Mouse (Mus musculus): ENCODE results near the gene Bach1.
"Not testable (repeated sequence)": the region's sequence is repeated elsewhere in the genome, so short reads cannot be mapped to it uniquely, and the experiment has no call there.

Gene Bach1

GRCm38 (mm10) chr16:87680912-87681634 is 17.7 kb upstream of the Bach1 start:
- no peak for DNase-seq (ENCODE audit: low read depth, low spot score)

GRCm38 (mm10) chr16:87681848-87682247 is 16.9 kb upstream of the Bach1 start:
- DNase-seq (ENCODE audit: low read depth, low spot score) = no peak

DNA sequence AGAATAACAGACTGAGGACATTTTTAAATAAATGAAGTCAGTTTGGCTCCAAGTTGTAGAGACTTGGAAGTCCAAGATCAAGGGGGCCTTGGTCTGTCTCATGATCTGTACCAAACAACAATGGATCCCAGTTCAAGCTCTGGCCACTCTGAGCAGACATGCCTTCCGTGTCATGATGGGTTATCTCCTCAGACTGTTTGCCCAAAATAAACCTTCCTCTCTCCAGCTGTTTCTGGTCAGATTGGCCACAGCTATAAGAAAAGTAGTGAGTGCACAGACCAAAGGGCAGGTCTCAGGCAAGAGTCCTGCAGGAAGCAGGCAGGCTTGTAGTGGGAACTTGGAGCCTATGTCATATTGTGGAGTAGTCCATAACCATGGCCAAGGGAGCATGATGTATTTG is 12.3 kb upstream of the Bach1 start:
- DNase-seq (ENCODE audit: low read depth, low spot score) = no peak

DNA sequence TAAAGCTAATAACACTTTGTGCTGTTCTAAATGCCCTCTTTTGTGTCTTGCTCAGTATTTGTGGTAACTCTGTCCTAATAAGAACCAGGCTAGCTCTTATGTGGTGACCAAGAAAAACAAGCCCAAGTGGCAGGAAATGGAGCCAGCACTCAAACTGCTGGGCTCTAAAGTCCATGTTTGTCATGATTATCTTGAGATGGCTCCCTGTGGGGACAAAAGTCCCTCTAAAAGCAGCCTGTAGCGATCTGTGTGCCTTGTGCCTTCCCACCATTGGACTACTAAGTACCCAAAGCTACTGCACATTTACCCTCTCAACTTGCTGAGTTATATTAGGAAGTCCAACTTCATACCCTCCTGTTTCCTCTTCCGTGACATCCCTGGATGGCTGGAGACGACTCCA is 11.4 kb upstream of the Bach1 start:
- no peak for DNase-seq (ENCODE audit: low read depth, low spot score)

- DNase-seq (ENCODE audit: low read depth, low spot score) = not testable (repeated sequence)
Measured at GRCm38 (mm10) chr16:87688328-87688727, 10.4 kb upstream of the Bach1 start.

- DNase-seq (ENCODE audit: low read depth, low spot score) = not testable (repeated sequence)
Measured at GRCm38 (mm10) chr16:87688823-87689222, 9.9 kb upstream of the Bach1 start.

DNA sequence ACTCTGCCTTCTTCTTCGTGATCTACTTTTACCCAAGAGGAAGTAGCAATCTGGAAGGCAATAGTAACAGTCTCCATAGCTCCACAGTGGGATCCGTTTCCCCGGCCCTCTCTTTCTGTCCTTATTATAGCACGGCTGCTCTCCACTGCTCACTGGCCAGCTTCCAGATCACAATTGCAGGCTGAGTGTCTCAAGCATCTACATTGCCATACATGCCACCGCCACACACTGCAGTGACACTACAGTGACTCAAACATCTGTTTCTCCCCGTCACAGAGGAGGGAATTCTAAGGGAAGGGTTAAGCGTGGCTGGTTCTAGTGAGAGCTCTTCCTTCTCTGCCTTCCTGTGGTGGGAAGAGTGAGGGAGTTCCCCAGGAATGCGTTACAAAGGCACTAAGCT is 9.5 kb upstream of the Bach1 start:
- no peak for DNase-seq (ENCODE audit: low read depth, low spot score)

DNA sequence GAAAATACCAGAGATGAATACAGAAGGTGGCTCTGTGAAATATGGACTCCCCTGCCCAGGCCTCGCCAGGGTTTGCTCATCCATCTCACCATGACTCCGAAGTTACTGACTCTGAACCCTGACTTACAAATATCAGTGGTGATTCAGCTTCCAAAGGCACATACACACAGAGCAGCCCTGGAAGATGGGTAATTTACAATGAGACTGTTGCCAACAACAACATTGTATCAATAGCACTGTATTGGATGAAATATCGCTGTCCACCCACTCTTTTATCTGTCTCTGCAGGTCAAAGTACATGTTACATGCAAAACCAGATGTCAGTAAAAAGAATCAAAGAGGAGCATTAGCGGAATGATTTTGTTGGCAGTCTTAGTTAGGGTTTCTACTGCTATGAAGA is 8.2 kb upstream of the Bach1 start:
- no peak for DNase-seq (ENCODE audit: low read depth, low spot score)

GRCm38 (mm10) chr16:87691102-87691501 is 7.6 kb upstream of the Bach1 start:
- DNase-seq (ENCODE audit: low read depth, low spot score) = no peak

DNA sequence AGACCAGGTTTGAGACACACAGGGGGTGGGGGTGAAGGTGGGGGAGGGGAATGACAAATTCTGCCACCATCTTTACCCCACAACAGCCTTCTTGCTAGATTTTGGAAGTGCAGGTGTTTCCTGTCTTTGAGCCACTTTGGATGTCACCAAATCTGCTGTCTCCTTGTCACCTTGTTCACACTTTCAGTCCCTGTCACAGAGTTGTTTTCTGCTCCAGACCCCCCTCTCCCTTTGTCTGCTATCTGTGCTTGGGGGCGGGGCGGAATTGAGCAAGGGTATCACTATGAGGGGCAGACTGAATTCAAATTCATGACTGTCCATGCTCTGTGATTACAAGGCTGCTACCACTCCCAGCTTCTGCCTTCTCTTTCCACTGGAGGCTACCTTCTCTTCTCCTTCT is 6.2 kb upstream of the Bach1 start:
- DNase-seq (ENCODE audit: low read depth, low spot score) = no peak

DNA sequence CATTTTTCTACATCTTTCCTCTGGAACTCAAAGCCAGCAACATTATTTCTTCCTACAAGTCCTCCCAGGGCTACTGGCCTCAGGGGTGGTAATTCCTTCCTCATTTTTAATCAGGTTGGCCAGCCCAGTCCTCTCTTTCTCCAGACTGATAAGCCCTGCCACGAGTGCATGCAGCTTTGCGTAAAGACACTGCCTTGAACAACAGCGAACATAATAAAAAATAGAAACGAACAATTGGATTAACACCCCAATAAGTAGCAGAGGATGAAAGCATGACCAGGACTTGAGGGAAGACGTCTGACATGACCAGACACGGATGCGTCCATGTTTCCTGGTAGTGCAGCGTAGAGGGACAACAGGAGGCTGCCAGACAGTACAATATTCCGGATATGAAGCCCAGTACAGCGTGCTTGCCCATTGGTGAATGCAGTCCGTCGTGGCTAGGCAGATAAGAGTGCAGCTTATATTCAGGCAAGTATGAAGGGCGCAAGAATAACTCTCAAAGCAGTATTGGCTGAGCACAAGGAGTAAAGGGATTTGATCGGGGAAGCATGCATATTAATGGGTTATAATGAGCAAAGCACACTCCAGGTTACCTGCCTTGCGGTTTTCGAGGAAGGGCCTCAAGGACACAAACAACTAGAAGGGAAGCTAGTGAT is 909 bp upstream of the Bach1 start:
- DNase-seq (ENCODE audit: low read depth, low spot score) = no peak

DNA sequence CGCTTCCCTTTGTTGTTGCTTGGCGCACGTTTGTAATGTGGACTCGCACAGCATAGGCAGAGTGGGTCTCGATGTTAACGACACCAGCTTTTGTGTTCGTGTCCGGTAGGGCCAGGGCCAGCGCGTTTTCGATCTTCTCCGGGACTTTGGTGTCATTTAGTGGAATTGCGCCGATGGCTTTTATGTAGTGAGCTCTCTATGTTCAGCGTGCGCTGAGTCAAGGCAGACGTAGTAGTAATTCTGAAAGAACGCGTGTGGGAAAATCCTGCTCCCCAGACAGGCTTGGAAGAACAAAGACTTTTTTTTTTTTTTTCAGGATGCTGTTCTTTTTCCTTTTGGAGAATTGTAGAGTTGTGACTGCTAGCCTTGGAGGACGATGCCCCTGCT is 554 bp downstream of the Bach1 start:
- no peak for DNase-seq (ENCODE audit: low read depth, low spot score)

DNA sequence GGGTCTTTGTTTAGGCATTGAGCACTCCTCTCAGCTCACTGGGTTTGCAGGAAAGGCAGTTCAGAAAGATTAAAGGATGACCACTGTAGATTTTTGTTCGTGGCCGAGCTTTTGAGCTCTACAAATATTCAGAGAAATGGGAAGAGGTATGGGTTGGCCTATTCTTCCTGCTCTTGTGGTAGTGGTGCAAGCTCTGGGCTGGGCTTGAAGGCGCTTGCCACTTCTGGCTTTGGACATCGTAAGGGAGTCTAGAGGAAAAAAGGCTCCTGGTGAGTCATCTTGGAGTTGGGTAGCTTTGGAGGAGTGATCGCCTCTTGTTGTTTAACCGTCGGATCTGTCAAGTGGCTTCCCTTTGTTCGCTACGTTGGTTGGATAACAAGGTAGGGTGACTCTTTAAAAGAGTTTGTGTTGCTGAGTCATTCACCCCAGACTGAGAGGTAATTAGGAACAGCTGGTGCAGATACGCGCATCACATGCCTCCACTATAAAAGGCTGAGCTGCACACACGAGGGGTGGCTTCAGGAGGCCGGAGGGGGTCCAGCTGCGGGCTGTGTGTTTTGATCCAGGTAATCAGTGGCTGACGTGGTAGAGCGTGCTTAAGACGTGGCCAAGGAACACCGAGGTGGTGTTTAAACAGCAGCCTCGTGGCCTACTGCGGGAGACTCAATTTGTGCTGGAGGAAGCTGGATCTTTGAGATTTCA is 1.1 kb downstream of the Bach1 start:
- no peak for DNase-seq (ENCODE audit: low read depth, low spot score)

DNA sequence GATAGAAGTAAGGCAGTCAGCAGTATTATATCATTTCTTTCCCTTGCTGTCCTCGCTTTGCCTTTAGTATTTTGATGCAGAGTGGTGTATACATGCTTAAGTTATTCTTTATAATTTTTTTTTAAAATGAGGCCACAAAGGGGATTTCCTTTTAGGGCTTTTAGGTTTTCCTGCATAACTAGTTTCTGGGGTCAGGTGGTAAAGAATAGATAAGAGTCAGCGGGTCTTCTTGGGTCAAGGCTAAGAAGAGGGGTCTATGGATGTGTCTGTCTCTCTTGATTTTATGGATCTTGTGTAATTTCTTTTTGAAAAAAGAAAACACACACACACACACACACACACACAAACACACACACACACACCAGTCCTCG is 1.6 kb downstream of the Bach1 start:
- DNase-seq (ENCODE audit: low read depth, low spot score) = no peak

DNA sequence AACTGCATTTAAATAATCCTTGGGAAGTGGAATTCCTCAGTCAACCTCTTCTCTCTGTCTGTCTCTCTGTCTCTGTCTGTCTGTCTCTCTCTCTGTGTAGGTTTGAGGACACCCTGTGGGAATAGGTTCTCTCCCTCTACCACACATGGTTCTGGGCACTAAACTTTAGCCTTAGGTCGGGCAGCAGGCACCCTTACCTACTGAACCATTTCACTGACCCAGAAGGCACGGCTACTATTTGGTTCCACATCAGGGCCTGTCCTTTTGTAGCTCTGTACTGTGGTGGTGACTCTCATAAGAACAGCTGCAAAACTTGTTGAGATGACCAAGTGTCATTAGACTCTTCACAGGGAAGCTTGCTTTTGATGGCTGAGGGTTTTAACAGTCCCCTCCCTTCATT is 3.1 kb downstream of the Bach1 start:
- DNase-seq (ENCODE audit: low read depth, low spot score) = no peak

GRCm38 (mm10) chr16:87702881-87703280 is 4.1 kb downstream of the Bach1 start:
- no peak for DNase-seq (ENCODE audit: low read depth, low spot score)

DNA sequence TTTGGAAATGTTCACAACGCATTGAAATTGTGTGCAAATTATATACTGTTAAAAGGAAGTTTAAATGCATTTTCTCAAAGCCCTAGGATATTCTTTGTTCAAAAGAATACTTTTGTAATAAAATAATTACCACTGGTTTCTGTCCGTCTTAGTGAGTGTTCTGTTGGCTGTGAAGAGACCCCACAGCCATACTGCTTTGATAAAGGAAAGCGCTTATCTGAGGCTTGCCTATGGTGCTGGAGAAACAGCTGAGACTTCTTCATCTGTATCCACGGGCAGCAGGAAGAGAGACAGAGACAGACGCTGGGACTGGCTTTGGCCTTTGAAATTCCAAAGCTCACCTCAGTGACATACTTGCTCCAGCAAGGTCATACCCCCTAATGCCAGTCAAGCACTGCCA is 5.5 kb downstream of the Bach1 start:
- DNase-seq (ENCODE audit: low read depth, low spot score) = no peak

DNA sequence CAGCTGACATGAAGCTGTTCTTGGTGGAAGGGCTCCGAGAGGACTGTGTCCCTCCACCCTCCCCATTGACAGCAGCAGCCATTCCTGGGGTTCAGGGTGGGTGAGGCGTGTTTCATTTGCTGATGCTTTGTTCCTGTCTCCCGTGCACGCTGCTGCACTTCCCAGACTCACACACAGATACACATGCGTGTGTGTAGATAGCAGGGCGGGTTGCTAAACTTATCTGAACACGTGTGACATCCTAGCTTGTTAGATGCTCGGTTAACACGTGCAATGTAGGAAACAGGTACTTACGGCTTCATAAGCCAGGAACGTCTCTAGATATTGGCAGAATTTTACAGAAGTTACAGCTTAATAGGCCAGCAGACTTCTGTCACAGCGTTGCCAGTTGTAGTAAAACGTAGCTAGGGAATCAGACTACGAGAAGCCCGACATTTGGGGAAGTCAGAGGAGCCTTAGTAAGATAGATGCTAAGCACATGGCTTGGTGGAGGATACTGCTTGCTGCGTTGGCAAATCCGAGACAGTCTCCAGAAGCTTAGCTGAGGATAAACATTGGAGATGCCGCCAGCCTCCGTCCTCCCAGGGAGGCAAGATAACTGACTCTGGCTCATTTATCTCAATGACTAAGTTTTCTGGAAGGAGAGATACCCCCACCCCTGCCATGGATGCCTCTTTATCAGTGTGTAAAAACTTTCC is 7.3 kb downstream of the Bach1 start:
- no peak for DNase-seq (ENCODE audit: low read depth, low spot score)

- DNase-seq (ENCODE audit: low read depth, low spot score) = no peak
Measured at GRCm38 (mm10) chr16:87707335-87707734, 8.6 kb downstream of the Bach1 start.

GRCm38 (mm10) chr16:87708570-87708969 is 9.8 kb downstream of the Bach1 start:
- DNase-seq (ENCODE audit: low read depth, low spot score) = no peak

DNA sequence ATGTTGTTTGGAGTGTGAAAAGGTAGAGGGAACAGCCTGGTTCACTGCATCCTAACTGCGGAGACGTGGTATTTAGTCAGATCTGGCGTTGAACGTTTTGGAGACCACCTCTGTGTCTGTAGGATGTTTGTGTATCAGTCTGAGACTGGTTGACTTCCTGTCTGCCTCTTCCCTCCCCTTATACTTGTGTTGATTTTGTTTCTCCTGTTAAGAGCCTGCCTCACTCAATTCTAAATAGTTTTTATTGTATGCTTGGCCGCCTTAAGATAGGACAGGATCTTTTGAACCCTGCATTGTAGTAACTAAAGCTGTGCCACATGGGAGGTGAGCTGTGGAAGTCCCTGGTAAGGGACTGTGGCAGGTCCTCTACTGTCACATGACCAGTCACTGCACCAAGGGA is 10.4 kb downstream of the Bach1 start:
- DNase-seq (ENCODE audit: low read depth, low spot score) = no peak

GRCm38 (mm10) chr16:87709971-87710370 is 11.2 kb downstream of the Bach1 start:
- no peak for DNase-seq (ENCODE audit: low read depth, low spot score)

Data from brain, embryonic 18.5 days (tissue).